Mouse (Mus musculus) adrenal gland, postnatal 36 days (tissue): ENCODE results near the gene Stx11. TPM values are rescaled to one million over a fixed set of nuclear protein-coding genes. Genes with fewer than 3 reads are reported as not detected.

Experiments
- DNase-seq, 2 experiments: peaks; one replicate each; pipeline ENCODE4 v3.0.0; 2021; ENCODE audit warnings: mixed read lengths in 1 of 2
- total RNA-seq, 2 experiments: library from RNA; stranded (reverse); gene quantifications; 2 replicates each; pipeline ENCODE4 v1.2.3; 2021

The Stx11 gene
- total RNA-seq, 2 experiments from 2014 or later = 7.6 to 13.2 TPM

- DNase-seq = no peak
These were observed 48.3 kb downstream of the Stx11 start for GRCm38 (mm10) chr10:12915826-12916225.

DNA sequence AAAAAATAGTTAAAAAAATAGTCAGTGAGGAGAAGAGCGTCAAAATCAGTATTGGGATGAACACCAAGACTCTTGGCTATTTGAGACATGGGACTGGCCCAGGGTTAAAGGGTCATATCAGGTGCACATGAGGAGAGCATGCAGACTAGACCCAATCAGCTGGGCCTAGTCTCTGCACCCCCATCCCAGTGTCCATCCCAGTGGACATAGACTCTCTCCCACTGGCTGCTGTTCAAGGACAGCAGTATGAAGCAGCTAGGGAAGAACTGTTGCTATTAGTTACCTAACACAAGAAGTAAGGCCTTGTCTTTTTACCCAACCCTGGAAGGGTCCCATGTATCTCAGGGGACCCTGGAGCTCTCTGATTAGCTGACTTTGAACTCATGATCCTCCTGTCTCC is 49.9 kb downstream of the Stx11 start:
- DNase-seq = peak; percentile 15 to 34

GRCm38 (mm10) chr10:12911981-12912530 is 52.0 kb downstream of the Stx11 start:
- peak in 1 of 2 experiments; percentile 14 for DNase-seq

GRCm38 (mm10) chr10:12911451-12911850 is 52.6 kb downstream of the Stx11 start:
- DNase-seq = no peak

GRCm38 (mm10) chr10:12909891-12910290 is 54.2 kb downstream of the Stx11 start:
- DNase-seq = no peak

DNA sequence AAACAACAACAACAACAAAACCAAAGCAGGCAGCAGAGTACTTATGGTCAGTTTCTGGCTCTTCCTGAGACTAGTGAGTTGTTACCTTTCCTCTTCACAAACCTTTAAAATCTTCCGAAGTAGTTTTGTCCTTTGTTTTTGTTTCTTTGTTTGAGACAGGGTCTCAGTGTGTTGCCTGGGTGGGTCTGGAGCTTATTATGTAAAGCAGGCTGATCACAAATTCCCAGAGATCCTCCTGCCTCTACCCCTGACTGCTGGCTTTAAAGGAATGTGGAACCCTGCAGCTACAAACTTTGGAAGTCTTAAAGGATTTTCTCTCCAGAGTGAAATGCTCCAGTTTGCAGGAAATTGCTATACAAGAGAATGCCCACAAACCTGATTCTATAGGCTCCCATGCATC is 54.9 kb downstream of the Stx11 start:
- DNase-seq = no peak

DNA sequence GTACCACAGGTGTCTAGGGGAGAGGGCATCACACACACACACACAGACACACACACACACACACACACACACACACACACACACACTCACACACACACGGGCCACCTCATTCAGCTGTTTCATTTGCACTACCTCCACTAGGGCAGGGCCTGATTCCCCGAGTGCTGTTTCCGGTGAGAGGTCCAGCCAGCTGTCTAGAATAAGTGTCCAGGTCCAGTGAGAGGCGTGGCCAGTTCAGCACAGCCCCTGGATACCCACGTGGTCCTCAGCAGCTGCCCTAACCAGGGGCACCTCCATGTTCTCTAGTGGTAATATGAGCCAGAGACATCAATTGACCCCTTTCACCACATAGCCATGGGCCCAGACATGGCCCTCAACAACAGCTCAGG is 60.0 kb downstream of the Stx11 start:
- no peak for DNase-seq

DNA sequence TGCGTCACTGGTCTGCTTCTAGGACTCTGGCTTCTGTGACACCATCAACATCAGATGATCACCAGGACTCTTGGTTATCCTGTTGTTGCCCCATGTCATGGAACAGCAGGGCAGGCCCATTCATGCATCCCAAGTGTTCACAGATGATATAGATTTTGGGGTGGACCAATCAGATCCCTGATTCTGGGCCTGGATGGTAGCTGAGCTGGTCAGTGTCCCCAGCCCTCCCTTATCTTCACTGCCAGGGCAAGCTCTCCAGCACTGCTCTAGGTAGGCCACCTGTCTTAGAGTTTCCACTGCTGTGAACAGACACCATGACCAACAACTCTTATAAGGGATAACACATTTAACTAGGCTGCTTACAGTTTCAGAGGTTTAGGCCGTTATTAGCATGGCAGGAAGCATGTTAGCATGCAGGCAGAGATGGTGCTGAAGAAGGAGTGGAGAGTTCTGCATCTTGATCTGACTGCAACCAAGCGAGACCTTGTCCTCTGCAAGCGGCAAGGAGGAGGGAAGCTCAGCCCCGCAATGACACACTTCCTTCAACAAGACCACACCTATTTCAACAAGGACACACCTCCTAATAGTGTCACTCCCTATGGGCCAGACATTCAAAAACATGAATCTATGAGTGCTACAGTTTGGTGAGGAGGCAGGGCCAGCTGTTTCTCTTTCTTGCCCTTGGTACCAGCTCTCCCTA is 60.5 kb downstream of the Stx11 start:
- DNase-seq = no peak

- DNase-seq = no peak
These were observed 64.2 kb downstream of the Stx11 start for GRCm38 (mm10) chr10:12899901-12900300.

GRCm38 (mm10) chr10:12893339-12893738 is 70.8 kb downstream of the Stx11 start:
- DNase-seq = peak in 1 of 2 experiments; percentile 16

GRCm38 (mm10) chr10:12888373-12888772 is 75.7 kb downstream of the Stx11 start:
- DNase-seq = no peak

Other genes starting within 250 kb of the Stx11 start
- 100 to 1,000 TPM in 1 of 2 experiments, 10 to 100 TPM in 1; 98.5 to 102 TPM for gene Utrn, start 94.9 kb downstream of the Stx11 start, total RNA-seq
- gene Sf3b5, start 41.0 kb upstream of the Stx11 start, total RNA-seq = 10 to 100 TPM; 12.4 to 13.5 TPM
- gene Plagl1, start 96.2 kb upstream of the Stx11 start, total RNA-seq = 10 to 100 TPM in 1 of 2 experiments, 1 to 10 TPM in 1; 7.5 to 14.9 TPM
- not detected for gene Zc2hc1b, start 213.7 kb upstream of the Stx11 start, total RNA-seq
- 10 to 100 TPM; 38.6 to 50.1 TPM for gene Ltv1, start 228.9 kb upstream of the Stx11 start, total RNA-seq